14 mouse cellular contexts compared by ENCODE assay signal in the genomic region with DNA sequence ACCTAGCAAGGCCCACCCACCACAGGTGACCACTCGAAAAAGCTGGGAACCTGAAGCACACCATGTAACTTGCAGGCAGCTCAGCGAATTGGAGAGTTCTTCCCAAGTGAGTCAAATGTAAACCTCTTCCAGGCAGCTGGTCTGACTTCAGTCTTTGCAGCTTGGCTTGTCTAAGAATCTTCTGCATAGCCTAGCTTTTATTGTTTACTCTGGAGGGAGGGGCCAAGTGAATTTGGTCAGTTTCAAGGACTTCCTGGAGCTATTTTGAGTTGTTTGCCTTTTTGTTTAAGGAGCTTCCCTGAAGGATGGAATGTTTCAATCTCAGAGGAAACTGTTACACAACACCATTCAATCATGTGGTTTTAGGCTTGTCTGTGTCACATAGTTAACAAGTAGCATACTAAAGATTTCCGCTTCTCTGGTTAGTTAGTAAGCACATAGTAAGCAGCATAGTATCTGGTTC. TPM values are rescaled to one million over a fixed set of nuclear protein-coding genes. Genes with fewer than 3 reads are reported as not detected.
A peak's percentile ranks its signal among the peaks of the same experiment; 100 is the strongest.
DNase-seq lines count a peak whose midpoint lies in the region; ATAC-seq and TF ChIP-seq lines count a peak whose summit lies in the region.
"Had no signal": no experiment of that assay in that cellular context is flagged by ENCODE, and none has a peak within 500 bp of the region (broad histone marks: within the 10 kb centered on the region; RNA-seq: fewer than 3 reads in every experiment).

No protein-coding gene starts in this region.

- peak; percentile 75 for DNase-seq in lung, embryonic 14.5 days
- no peak for DNase-seq in lung, adult 2 months
- peak; percentile 81 for DNase-seq in adipocyte (ENCODE audit: low spot score)
- peak; percentile 79 for DNase-seq in yolk sac, embryonic 10.5 days (ENCODE audit: low spot score)
- no peak for DNase-seq in thymus, postnatal 14 days
- DNase-seq in forebrain, postnatal 0 days, result no peak
- no peak for DNase-seq in layer of hippocampus, adult 9-11 months
- DNase-seq: cerebellum, postnatal 10 days; layer of hippocampus, postnatal 36 days; thymus, postnatal 36 days had no signal

- no peak for TF ChIP-seq CTCF in lung, embryonic 14.5 days (IDR thresholded peaks at IDR 0.05; ENCODE audit: low read depth)
- TF ChIP-seq CTCF in lung, adult 2 months (IDR thresholded peaks at IDR 0.05; ENCODE audit: insufficient read depth, low read length), result no peak
- TF ChIP-seq CTCF in forebrain, postnatal 0 days (IDR thresholded peaks at IDR 0.05; ENCODE audit: low read depth), result no peak

- H3K9me3 ChIP-seq in lung, embryonic 14.5 days (ENCODE audit: low read depth, low read length), result no peaks in the 10 kb centered on the region
- H3K9me3 ChIP-seq in lung, embryonic 15.5 days, result no peaks in the 10 kb centered on the region
- no peaks in the 10 kb centered on the region for H3K9me3 ChIP-seq in forebrain, postnatal 0 days (ENCODE audit: low read length)
- H3K9me3 ChIP-seq: hindbrain, embryonic 10.5 days; limb, embryonic 13.5 days; midbrain, embryonic 10.5 days had no signal

- H3K4me2 ChIP-seq in lung, embryonic 14.5 days, result no peak overlapping the region
- no peak overlapping the region for H3K4me2 ChIP-seq in lung, embryonic 15.5 days
- H3K4me2 ChIP-seq in forebrain, postnatal 0 days (ENCODE audit: low read depth), result no peak overlapping the region
- H3K4me2 ChIP-seq: limb, embryonic 13.5 days had no signal

- H3K27ac ChIP-seq in lung, embryonic 14.5 days (ENCODE audit: low read depth), result 0 out of 2 replicates have a peak overlapping the region, but pooled peaks have one; percentile 59
- peak overlapping the region; percentile 73 for H3K27ac ChIP-seq in lung, embryonic 15.5 days
- no peak overlapping the region for H3K27ac ChIP-seq in forebrain, postnatal 0 days (ENCODE audit: low read depth, low read length)
- H3K27ac ChIP-seq: hindbrain, embryonic 10.5 days; limb, embryonic 13.5 days; midbrain, embryonic 10.5 days had no signal

- no peak overlapping the region for H3K4me3 ChIP-seq in lung, embryonic 14.5 days (ENCODE audit: low read depth, low read length)
- H3K4me3 ChIP-seq in lung, adult 2 months (replicated peaks; ENCODE audit: extremely low read depth, low read depth, low read length), result no peak overlapping the region
- H3K4me3 ChIP-seq in lung, embryonic 15.5 days, result no peak overlapping the region
- no peak overlapping the region for H3K4me3 ChIP-seq in forebrain, postnatal 0 days (ENCODE audit: low read depth, low read length)
- H3K4me3 ChIP-seq: hindbrain, embryonic 10.5 days; limb, embryonic 13.5 days; midbrain, embryonic 10.5 days had no signal

- TF ChIP-seq POLR2A in lung, adult 2 months (IDR thresholded peaks at IDR 0.05; ENCODE audit: borderline replicate concordance, extremely low read depth, low read depth, low read length), result no peak

- no peaks in the 10 kb centered on the region for H3K36me3 ChIP-seq in lung, embryonic 14.5 days (ENCODE audit: insufficient read depth)
- no peaks in the 10 kb centered on the region for H3K36me3 ChIP-seq in lung, embryonic 15.5 days
- no peaks in the 10 kb centered on the region for H3K36me3 ChIP-seq in forebrain, postnatal 0 days (ENCODE audit: insufficient read depth)
- H3K36me3 ChIP-seq: hindbrain, embryonic 10.5 days; limb, embryonic 13.5 days; midbrain, embryonic 10.5 days had no signal

- peaks cover 17% of the 10 kb centered on the region; the same call in 1 of the 2 replicates for H3K4me1 ChIP-seq in lung, embryonic 14.5 days (ENCODE audit: insufficient read depth)
- H3K4me1 ChIP-seq in lung, adult 2 months (ENCODE audit: control insufficient read depth, insufficient read depth, low read length), result peaks cover 35% of the 10 kb centered on the region
- H3K4me1 ChIP-seq in lung, embryonic 15.5 days, result peaks cover 54% of the 10 kb centered on the region
- H3K4me1 ChIP-seq in forebrain, postnatal 0 days (ENCODE audit: insufficient read depth), result 0 out of 2 replicates have a peak, but pooled peaks cover 7% of the 10 kb centered on the region
- H3K4me1 ChIP-seq: hindbrain, embryonic 10.5 days had no signal

- no peaks in the 10 kb centered on the region for H3K27me3 ChIP-seq in lung, embryonic 14.5 days (ENCODE audit: insufficient read depth, low read length)
- no peaks in the 10 kb centered on the region for H3K27me3 ChIP-seq in lung, embryonic 15.5 days
- no peaks in the 10 kb centered on the region for H3K27me3 ChIP-seq in forebrain, postnatal 0 days (ENCODE audit: insufficient read depth, low read length)
- H3K27me3 ChIP-seq: limb, embryonic 13.5 days had no signal

- peak; percentile 78 for ATAC-seq in lung, embryonic 14.5 days (ENCODE audit: insufficient read depth)
- peak; percentile 68; the same call in 1 of the 2 replicates for ATAC-seq in lung, embryonic 15.5 days (ENCODE audit: borderline replicate concordance, extremely low read depth, low FRiP score, low TSS enrichment)
- no peak for ATAC-seq in forebrain, postnatal 0 days

- WGBS in lung, embryonic 14.5 days, result 71% methylated on average over 3 of the region's 3 CpGs
- 56% methylated on average over 3 of the region's 3 CpGs for WGBS in lung, adult 2 months
- 59% methylated on average over 3 of the region's 3 CpGs for WGBS in lung, embryonic 15.5 days
- WGBS in forebrain, postnatal 0 days, result 89% methylated on average over 3 of the region's 3 CpGs

- H3K9ac ChIP-seq in lung, embryonic 14.5 days, result no peak overlapping the region
- no peak overlapping the region for H3K9ac ChIP-seq in lung, embryonic 15.5 days
- H3K9ac ChIP-seq in forebrain, postnatal 0 days, result no peak overlapping the region
- H3K9ac ChIP-seq: limb, embryonic 13.5 days had no signal

RNA-seq across cellular contexts. Expression of gene Pik3ca, which starts 11.4 kb away (rescaled TPM):
- polyA plus RNA-seq in lung, embryonic 14.5 days (2014; fragmentation: Nextera tagmentation; extraction: Ambion mirVana), result 17.3 and 17.6 TPM in 2 replicates
- 6.7 and 11.4 TPM in 2 replicates for polyA plus RNA-seq in lung, adult 2 months (2012; rRNA removed)
- polyA plus RNA-seq in lung, embryonic 15.5 days (2015; fragmentation: Nextera tagmentation; extraction: Ambion mirVana), result 10.5 and 10.9 TPM in 2 replicates
- total RNA-seq in forebrain, postnatal 0 days (2014; rRNA removed), result 45.3 and 55.4 TPM in 2 replicates
- 7.0 and 8.0 TPM in 2 replicates for polyA plus RNA-seq in forebrain, postnatal 0 days (2015; fragmentation: Nextera tagmentation; extraction: Ambion mirVana)

RNA-seq across cellular contexts. Expression of gene Zmat3, which starts 43.0 kb away (rescaled TPM):
- 4.9 and 5.2 TPM in 2 replicates for polyA plus RNA-seq in lung, embryonic 14.5 days (2014; fragmentation: Nextera tagmentation; extraction: Ambion mirVana)
- 7.3 and 10.8 TPM in 2 replicates for polyA plus RNA-seq in lung, adult 2 months (2012; rRNA removed)
- 3.2 and 3.5 TPM in 2 replicates for polyA plus RNA-seq in lung, embryonic 15.5 days (2015; fragmentation: Nextera tagmentation; extraction: Ambion mirVana)
- total RNA-seq in forebrain, postnatal 0 days (2014; rRNA removed), result 9.5 and 13.9 TPM in 2 replicates
- 3.0 and 4.9 TPM in 2 replicates for polyA plus RNA-seq in forebrain, postnatal 0 days (2015; fragmentation: Nextera tagmentation; extraction: Ambion mirVana)

Comparison
In these comparisons a context has a peak if more than half of its experiments do, and no peak if none do; other contexts are left out.
1. DNase-seq: peak in lung, embryonic 14.5 days (single experiment), adipocyte (single experiment) and yolk sac, embryonic 10.5 days (single experiment); none in lung, adult 2 months (single experiment), thymus, postnatal 14 days (single experiment), forebrain, postnatal 0 days (single experiment) and layer of hippocampus, adult 9-11 months (single experiment).